Mouse (Mus musculus) erythroid progenitor cell, adult 5-6 weeks (primary cell): ENCODE data around the gene Nckipsd. TPM values are rescaled to one million over a fixed set of nuclear protein-coding genes. Genes with fewer than 3 reads are reported as not detected.

ENCODE experiments used
- ATAC-seq: replicated peaks from 2 replicates; pipeline ENCODE4 v1.8.0; 2016; ENCODE audit warnings: moderate number of reproducible peaks, mild to moderate bottlenecking, moderate TSS enrichment, inconsistent platforms; ENCODE audit not compliant: poor library complexity, low FRiP score, severe bottlenecking
- total RNA-seq, 2 experiments: library from RNA; stranded (forward) in 1 of 2; stranded (reverse) in 1 of 2; fragments of 150-400 nt in 1 of 2; fragments of 186-747, 209-891 nt in 1 of 2; gene quantifications; 2 replicates each; pipeline versions ENCODE4 v1.2.3 to v1.2.4; 2015 to 2017; ENCODE audit warnings: low replicate concordance in 2 of 2

Nckipsd gene
- total RNA-seq (2015; ENCODE audit: low replicate concordance) = 2.9 and 6.1 TPM in 2 replicates
- 9.8 and 20.6 TPM in 2 replicates for total RNA-seq (2017; ENCODE audit: low replicate concordance)

DNA sequence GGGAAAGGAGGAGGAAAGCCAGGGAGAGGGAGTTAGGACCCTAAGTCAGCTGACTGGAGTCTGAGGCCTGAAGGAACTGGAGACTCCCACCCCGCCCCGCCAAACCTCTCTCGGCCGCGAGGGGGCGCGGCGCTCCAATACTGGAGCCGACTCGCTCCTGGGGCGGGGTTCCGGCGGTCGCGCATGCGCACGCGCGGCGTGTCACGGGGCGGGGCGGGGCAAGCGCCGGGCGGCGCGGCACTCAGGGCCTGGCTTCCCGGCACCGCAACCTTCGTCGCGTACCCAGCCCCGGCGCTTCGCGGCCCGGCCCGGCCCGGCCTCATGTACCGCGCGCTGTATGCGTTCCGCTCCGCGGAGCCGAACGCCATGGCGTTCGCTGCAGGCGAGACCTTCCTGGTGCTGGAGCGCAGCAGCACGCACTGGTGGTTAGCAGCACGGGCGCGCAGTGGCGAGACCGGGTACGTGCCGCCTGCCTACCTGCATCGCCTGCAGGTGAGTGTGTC, at the start of gene Nckipsd:
Nckipsd (plus strand) TSS at position 206 of the 503 bp plus-strand sequence.
- peak; percentile 75 for ATAC-seq

DNA sequence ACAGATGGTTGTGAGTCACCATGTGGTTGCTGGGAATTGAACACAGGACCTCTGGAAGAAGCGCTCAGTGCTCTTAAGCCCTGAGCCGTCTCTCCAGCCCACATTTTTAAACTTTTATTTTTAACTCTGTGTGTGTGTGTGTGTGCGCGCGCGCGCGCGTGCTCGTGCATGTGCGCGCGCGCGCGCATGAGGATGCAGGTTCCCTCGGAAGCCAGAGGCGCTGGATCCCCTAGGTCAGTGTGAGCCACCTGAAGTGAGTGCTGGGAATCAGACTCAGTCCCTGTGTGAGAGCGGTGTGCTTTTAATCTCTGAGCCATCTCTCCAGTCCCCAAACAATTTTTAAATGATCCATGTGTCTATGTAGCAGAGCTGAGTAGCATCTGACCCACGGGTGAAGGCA, 49.0 kb upstream of the Nckipsd start:
- no peak for ATAC-seq

DNA sequence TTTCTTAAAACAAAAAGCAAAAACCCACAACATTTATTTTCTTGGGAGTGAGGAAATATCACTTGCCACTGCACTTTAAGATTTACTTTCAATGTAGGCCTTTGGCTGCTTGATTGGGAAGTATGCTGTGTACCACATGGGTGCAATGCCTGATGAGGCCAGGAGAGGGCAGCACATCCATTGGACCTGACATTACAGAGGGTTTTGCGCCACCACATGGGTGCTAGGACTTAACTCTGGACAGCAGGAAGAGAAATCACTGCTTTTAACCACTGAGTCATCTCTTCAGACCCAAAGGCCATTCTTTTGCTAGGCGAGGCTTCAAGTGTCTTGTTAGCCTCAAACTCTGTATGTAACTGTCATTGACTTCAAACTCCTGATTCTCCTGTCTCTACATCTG, 48.4 kb upstream of the Nckipsd start:
- peak; percentile 79 for ATAC-seq

DNA sequence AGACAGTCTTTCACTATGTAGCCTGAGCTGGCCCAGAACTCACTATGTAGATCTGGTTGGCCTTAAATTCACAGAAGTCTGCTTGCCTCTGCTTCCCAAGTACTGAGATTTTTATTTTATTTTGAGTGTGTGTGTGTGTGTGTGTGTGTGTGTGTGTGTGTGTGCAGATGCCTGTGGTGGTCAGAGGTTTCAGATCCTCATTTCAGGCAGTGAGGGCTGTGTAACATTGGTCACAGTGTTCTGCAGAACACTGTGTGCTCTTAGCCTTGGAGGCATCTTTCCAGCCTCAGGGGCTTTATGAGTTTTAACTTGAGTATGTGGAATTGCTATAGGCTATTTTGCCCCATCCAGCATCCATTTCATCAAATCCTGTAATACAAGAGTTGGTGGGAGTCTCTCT, 46.6 kb upstream of the Nckipsd start:
- no peak for ATAC-seq

DNA sequence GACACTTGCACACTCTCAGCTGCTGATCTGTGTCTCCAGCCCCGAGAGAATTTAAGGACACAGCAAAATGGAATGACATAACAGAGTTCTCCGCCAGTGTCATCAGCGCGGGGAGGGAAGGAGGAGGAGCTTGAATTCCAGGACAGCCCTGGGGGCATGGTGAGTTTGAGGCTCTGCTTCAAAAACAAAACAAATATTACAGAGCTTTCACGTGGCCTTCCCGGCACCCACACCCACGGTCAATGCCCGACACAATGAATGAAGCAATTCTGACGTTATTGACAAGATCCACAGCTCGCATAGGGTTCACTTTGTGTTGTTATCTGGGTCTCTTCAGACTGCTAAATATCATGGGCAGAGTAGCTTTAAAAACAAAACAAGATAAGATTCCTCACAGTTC, 43.2 kb upstream of the Nckipsd start:
- ATAC-seq = no peak

DNA sequence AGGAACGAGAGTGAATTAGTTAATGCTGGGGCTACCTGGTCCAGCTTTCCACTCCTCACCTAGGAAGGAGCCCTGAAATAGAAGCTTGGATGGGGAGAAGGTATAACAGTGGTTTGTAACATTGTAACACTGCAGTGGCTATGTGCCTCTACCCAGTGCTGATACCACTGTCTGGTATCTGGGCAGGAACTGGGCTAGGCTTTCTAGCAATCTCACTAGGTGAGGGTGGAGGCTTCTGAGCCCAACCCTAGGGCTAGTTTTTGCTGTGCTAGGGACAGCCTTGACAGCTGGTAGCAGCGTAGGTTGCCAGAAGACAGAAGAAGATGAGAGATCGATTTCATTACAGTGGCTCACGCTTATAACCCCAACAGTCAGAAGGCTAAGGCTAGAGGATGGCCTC, 31.6 kb upstream of the Nckipsd start:
- ATAC-seq = peak; percentile 68; the same call in 1 of the 2 replicates

DNA sequence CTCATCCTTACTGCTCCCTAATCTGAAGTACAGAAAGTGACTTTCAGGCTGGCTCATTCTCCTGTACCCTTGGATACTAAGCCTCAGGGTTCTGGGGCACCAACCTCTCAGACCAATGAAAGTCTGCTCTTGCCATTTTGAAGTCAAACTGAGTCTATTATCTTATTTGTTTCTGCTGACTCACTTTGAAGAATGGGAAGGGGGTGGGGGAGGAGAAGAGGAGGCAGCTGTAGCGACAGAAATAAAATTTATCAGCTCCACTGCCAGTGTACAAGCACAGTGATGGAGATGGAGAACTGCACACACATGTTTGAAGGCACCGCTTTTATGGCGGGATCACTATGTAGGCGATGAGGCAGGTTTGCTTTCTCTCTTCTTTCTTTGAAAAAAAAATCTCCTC, 30.9 kb upstream of the Nckipsd start:
- no peak for ATAC-seq

DNA sequence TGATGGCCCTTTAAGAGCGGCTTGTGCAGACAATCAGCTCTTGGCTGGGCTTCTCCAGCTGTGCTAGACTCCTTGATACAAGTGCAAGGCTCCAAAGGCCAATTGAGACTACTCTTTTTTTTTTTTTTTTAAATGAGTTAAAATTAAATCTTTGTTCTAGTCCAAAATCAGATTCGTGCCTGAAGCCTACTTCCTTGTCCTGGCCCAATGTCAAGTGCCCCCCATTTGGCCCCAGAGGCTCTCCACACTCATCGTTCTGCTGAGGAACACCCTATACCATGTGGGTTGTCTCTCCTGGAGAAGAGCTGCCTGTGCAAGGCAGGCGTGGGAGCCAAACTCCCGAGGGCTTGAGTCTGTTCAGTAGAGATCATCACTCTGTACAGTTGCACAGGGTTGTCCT, 27.2 kb upstream of the Nckipsd start:
- ATAC-seq = no peak

DNA sequence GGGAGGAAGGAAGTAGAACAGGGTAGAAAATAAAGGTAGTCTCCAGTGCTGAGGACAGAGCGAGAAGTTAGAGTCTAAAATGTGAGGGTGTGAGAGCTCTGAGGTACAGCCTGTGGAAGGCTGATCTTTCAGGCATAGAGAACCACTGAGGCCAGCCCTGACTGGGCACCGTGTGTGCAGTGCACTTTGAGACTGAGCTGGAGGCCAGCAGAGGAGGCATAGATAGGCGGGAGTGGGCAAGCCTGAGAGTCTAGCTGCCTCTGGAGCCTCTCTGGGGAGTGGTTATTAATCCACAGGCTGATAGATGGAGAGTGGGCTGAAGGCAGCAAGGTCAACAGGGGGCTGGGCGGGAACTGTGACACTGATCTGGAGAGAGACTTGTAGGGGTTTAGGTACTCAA, 26.3 kb upstream of the Nckipsd start:
- no peak for ATAC-seq

DNA sequence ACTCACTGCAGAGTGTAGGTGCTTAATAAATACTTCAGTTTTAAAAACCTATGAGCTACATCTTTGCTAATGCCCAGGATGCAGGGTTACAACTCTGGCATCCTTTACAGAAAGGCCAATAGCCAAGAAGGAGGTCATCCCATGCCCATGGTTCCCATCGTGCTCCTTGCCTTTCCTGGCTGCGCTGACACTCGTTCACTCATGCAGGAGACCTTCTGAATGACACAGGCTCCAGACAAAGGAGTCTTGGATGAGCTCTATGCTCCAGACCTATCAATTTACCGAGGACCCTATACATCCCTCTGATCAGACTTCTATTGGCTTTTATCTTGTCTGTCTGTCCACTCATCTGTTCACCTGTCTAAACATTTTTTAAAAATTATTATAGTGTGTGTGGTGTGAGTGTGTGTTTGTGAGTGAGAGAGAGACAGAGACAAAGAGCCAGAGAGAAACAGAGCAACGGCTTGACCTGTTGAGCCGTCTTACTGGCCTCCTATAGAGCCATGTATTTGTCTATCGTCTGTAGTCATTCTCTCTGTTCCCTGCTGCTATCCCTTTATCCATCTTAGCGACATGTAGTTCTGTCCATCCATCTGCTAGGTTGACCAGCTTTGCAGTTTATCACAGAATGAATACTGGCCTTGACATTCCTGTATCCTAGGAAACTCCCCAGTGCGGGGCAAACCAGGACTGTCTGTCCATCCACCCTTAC, 25.2 kb upstream of the Nckipsd start:
- peak; percentile 7; the same call in 1 of the 2 replicates for ATAC-seq

DNA sequence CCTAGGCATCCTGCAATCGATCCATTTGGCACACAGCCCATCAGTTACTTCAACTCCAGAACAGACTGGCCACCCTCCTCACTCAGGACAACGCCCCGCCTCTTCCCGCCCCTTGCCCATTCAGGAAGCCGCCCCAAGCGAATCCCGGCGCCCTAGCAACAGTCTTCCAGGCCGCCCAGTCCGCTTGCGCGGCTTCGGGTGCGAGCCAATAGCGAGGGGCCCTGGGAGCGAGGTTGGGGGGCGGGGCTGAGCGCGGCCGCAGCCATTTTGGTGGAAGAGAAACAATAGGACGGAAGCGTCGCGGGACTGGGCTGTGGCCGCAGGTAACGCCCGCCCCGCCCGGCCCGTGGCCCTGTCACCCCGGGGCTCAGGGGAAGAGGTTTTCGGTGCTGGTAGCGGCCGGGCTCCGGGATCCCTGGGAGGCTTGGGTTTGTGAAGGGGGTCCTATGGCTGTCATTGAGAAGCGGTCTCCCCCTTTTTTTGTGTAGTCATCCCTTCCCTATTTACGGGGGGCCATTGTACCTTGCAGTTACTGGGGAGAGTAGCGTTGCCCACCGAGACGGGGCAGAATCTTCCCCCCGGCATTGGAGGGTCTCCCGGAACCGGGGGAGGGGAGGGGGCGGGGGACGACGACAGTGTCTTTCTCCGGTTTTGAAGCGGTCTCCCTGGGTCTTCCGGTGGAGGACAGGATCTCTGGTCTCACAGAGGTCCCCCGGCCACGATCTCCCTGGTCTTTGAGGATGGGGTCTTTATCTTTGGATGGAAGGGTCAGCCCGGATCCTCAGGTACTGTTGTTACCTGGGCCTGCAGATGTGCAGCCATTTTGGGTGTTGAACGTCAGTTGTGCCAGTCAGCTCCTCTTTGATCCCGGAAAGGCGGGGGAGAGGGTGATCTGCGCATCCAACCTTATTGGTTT, 24.4 kb upstream of the Nckipsd start, which contains the start of gene Ip6k2:
Ip6k2 (plus strand) TSS at position 249 of the 916 bp plus-strand sequence.
- ATAC-seq = peak; percentile 96

DNA sequence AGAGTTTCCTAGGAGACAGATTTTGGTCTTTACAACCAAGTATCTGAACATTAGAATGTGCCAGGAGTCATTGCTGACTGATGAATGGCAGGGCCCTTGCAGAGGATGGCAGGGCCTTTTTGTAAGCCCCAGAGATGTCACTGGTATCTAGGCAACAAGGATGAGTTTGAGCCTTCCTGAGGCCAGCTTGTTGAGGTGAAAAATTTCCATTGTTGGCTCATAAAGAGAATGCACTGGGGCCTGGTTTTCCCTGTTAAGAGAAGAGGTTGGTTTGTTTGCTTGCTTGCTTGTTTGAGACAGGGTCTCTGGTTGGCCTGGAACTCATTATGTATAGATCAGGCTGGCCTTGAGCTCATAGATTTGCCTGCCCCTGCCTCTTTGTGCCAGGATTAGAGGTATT, 22.8 kb upstream of the Nckipsd start:
- no peak for ATAC-seq

DNA sequence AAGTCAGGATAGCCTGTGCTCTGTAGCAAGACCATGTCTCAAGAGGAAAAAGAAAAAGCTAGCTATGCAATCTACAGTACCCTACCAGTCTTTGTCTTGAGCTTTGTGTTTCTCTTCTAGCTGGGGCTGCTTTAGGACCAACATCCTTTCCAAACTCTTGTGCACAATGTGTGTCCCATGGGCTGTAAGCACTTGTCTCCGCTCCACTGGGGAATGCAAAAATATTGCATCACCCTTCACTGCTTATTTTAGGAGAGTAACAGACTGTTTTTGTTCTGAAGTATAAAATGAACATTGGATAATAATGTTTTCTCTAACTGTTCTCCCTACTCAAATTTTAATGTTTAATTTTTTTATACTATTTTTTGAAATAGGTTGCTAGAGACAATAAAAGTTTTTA, 21.7 kb upstream of the Nckipsd start:
- no peak for ATAC-seq

DNA sequence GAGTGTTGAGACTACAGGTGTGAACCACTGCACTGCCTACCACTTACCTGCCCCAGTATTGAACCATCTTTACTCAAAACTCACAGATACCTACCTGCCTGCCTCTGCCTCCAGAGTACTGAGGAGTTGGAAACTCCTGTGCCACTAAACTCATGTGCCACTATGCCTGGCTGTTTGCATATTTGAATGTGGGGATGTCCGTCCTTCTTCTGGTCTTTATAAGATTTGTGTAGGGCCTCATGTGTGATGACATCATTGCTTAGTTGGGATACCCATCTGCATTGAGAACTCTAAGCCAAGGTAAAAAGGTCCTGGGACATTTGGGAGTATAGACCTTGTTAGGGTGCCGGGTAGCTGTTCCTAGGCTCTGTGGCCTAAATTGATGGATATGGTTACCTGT, 21.1 kb upstream of the Nckipsd start:
- ATAC-seq = no peak

DNA sequence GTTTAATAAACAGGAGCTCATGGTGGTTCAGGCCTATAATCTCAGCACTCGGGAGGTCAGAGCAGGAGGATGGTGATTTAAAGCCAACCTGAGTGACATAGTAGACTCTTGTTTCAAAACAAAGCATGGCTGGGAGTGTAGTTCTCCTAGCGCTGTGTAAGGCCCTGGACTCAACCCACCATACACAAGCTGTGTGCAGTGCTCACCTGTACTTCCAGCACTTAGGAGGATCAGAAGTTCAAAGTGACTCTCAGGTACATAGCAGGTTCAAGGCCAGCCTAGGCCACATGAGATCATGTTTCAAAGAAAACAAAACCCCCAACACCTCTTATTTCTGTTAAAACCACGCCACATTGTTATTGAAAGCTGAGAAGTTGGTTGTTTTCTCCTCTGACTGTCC, 19.5 kb upstream of the Nckipsd start:
- no peak for ATAC-seq

DNA sequence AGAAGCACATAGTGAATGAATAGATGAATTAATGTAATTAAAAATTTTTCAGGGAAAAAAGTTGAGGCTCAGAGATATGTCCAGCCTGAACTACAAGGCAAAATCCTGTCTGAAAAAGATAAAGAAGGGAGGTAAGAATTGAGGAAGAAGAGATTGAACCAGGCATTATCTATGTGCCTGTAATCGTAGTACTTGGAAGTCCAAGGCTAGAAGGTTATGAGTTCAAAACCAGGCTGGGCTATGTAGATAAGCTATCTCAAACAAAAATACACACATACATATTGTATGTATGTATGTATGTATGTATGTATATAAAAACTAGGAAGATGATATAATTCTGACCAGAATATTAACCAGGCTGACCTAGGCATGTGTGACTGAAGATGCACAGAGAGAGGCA, 15.9 kb upstream of the Nckipsd start:
- no peak; the same call in 1 of the 2 replicates for ATAC-seq

DNA sequence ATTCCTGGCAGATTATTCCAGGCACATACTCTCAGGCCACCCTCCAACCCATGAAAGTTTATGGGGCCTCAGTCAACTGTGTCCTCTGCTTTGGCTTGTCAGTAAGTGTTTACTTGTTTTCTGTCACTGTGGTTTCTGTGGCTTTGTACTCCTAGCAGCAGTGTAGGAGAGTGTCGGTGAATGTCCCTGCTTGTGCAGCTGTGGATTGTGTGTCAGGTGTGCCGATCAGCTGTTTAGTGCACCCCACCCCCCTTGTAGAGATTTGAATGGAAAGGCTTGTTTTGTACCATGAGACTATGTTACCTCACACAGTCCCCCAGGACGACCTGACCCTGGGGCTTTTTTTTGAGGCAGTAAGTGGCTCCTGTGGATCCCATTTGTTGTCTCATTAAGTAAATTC, 15.4 kb upstream of the Nckipsd start:
- ATAC-seq = no peak

DNA sequence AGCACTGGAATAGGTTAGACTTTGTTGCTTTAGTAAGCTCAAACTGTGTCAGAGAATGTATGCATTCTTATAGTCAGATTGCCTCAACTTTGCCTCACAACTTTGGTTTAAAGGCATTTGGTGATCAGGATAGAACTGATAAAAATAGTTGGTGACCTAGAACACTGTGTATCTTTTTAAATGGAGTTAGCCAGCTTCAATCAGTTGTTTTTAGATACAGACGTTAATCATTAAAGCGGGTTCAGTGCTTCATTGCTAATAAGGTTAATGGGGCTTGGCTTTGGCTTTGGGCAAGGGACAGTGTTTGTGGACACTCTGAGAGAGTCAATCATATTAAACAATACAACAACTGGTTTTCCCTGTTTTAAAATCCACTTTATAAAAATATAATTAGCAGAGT, 12.9 kb upstream of the Nckipsd start:
- no peak for ATAC-seq

DNA sequence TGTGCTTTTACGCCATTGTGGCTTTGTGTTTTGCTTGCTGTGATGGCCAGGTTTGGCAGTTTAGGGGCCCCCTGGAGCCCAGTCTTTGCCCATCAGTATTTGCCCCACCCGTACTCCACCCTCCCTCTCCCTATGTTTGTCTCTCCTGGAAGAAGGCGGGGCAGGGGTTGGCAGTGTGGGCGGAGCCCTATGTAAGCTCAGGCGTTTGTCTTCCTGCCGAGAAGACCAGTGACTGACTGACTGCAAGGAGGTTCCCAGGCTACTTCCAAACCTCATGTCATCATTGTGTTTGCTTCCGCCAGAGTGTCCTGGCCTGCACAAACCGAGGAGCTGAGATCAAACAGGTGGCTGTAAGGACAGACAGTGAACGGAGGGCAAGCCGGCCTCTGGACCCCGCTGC, 12.4 kb upstream of the Nckipsd start:
- peak; percentile 95 for ATAC-seq

DNA sequence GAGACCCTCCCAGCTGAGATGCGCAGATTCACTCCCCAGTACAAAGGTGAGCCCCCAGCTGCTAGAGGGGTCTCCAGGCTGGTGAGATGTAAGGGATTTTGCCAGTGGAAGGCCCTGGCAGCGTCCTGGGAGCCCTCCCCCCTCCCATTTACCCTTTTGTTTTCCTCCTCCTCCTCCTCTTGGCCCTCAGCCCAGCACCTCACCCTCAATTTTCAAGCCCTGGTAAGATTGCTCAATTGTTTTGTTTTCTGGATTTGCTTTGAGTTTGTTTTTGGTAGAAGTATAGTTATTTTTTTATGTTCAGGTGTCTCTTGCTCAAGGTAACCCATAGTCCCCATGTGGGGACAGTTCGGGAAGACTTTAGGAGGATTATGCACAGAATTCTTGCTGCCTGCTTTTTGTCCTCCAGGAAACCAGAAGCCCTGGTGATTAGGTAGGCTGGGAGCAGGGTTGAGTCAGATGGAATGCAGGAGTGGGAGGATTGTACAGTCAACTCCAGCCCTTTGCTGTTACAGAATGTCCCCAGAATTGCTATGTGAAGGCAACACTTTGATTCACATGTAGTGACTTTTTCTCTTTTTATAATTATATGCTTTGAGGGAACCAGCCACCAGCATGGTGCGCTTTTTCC, 11.7 kb upstream of the Nckipsd start:
- ATAC-seq = no peak
